Mouse (Mus musculus): ENCODE measurements around the gene Thap4. TPM values are rescaled to one million over a fixed set of nuclear protein-coding genes. Genes with fewer than 3 reads are reported as not detected.

The Thap4 gene
- polyA plus RNA-seq (2016; fragmentation: Nextera tagmentation; extraction: Ambion mirVana) = 53.2 and 57.4 TPM in 2 replicates

- H3K27ac ChIP-seq = peak within 1 kb of the TSS; percentile 89
- H3K27me3 ChIP-seq = no peaks in the 10 kb centered on the region
- H3K4me1 ChIP-seq = peaks cover 6% of the 10 kb centered on the region; the same call in 1 of the 2 replicates
- peaks cover 10% of the 10 kb centered on the region for H3K36me3 ChIP-seq
- peak; percentile 93 for ATAC-seq (ENCODE audit: insufficient number of reproducible peaks, insufficient read depth, low FRiP score, low TSS enrichment)
- peak within 1 kb of the TSS; percentile 97 for H3K4me3 ChIP-seq
- H3K9ac ChIP-seq = peak within 1 kb of the TSS; percentile 91
- H3K4me2 ChIP-seq (replicated peaks) = peak within 1 kb of the TSS; percentile 89
- H3K9me3 ChIP-seq = no peaks in the 10 kb centered on the region
- WGBS = under 1% methylated on average over 96 of the region's 121 CpGs
These were observed at the start of gene Thap4 for GRCm38 (mm10) chr1:93754573-93755290. TSS of gene Thap4 (minus strand) at chr1:93754864.

- Histone ChIP-seq H3K27me3 (no peaks in the 10 kb centered on the region), H3K4me1 (peaks cover 26% of the 10 kb centered on the region), H3K4me2 (replicated peaks) (peak within 1 kb of the TSS; percentile 83), H3K27ac (peak within 1 kb of the TSS; percentile 96), H3K4me3 (peak within 1 kb of the TSS; percentile 68), H3K36me3 (peaks cover 41% of the 10 kb centered on the region), H3K9ac (peak within 1 kb of the TSS; percentile 71), H3K9me3 (no peaks in the 10 kb centered on the region)
- ATAC-seq (ENCODE audit: insufficient number of reproducible peaks, insufficient read depth, low FRiP score, low TSS enrichment) = peak; percentile 91
- WGBS = under 1% methylated on average over 92 of the region's 94 CpGs
These were observed 49.2 kb upstream of the Thap4 start, which contains the start of gene Ing5 for GRCm38 (mm10) chr1:93803556-93804507. TSS of gene Ing5 (plus strand) at chr1:93803965.

- Histone ChIP-seq H3K9me3 (no peaks in the 10 kb centered on the region), H3K4me1 (peaks cover 26% of the 10 kb centered on the region), H3K9ac (no peak overlapping the region), H3K27me3 (no peaks in the 10 kb centered on the region), H3K4me2 (replicated peaks) (peak overlapping the region; percentile 83), H3K4me3 (no peak overlapping the region), H3K36me3 (peaks cover 38% of the 10 kb centered on the region), H3K27ac (0 out of 2 replicates have a peak overlapping the region, but pooled peaks have one; percentile 86)
- no peak for ATAC-seq (ENCODE audit: insufficient number of reproducible peaks, insufficient read depth, low FRiP score, low TSS enrichment)
- WGBS = 85% methylated on average over 5 of the region's 5 CpGs
These were observed 48.1 kb upstream of the Thap4 start for GRCm38 (mm10) chr1:93802771-93803170.

- Histone ChIP-seq H3K9ac (peak within 1 kb of the TSS; percentile 76), H3K27ac (peak within 1 kb of the TSS; percentile 86), H3K27me3 (no peaks in the 10 kb centered on the region), H3K4me1 (peaks cover 26% of the 10 kb centered on the region), H3K4me2 (replicated peaks) (peak within 1 kb of the TSS; percentile 72), H3K4me3 (peak within 1 kb of the TSS; percentile 78), H3K9me3 (no peaks in the 10 kb centered on the region), H3K36me3 (peaks cover 34% of the 10 kb centered on the region)
- under 1% methylated on average over 42 of the region's 42 CpGs for WGBS
- ATAC-seq (ENCODE audit: insufficient number of reproducible peaks, insufficient read depth, low FRiP score, low TSS enrichment) = peak; percentile 32
These were observed 47.1 kb upstream of the Thap4 start, which contains the start of gene Dtymk for GRCm38 (mm10) chr1:93801741-93802238. TSS of gene Dtymk (minus strand) at chr1:93801934.

GRCm38 (mm10) chr1:93800670-93801503 lies 46.2 kb upstream of the Thap4 start:
- peak overlapping the region; percentile 72 for H3K4me2 ChIP-seq (replicated peaks)
- H3K27me3 ChIP-seq = no peaks in the 10 kb centered on the region
- H3K9ac ChIP-seq = peak overlapping the region; percentile 76
- H3K36me3 ChIP-seq = peaks cover 31% of the 10 kb centered on the region
- no peaks in the 10 kb centered on the region for H3K9me3 ChIP-seq
- H3K4me3 ChIP-seq = peak overlapping the region; percentile 78
- no peak for ATAC-seq (ENCODE audit: insufficient number of reproducible peaks, insufficient read depth, low FRiP score, low TSS enrichment)
- peaks cover 26% of the 10 kb centered on the region for H3K4me1 ChIP-seq
- H3K27ac ChIP-seq = peak overlapping the region; percentile 86; the same call in 1 of the 2 replicates
- WGBS = 72% methylated on average over 21 of the region's 21 CpGs

GRCm38 (mm10) chr1:93795886-93796285 lies 41.2 kb upstream of the Thap4 start:
- Histone ChIP-seq H3K27ac (no peak overlapping the region), H3K9me3 (no peaks in the 10 kb centered on the region), H3K9ac (no peak overlapping the region), H3K4me1 (peaks cover 4% of the 10 kb centered on the region; the same call in 1 of the 2 replicates), H3K36me3 (peaks cover 73% of the 10 kb centered on the region), H3K4me3 (no peak overlapping the region), H3K4me2 (replicated peaks) (no peak overlapping the region), H3K27me3 (no peaks in the 10 kb centered on the region)
- ATAC-seq (ENCODE audit: insufficient number of reproducible peaks, insufficient read depth, low FRiP score, low TSS enrichment) = no peak
- 90% methylated on average over 8 of the region's 8 CpGs for WGBS

- Histone ChIP-seq H3K9me3 (no peaks in the 10 kb centered on the region), H3K9ac (no peak overlapping the region), H3K4me2 (replicated peaks) (no peak overlapping the region), H3K27ac (no peak overlapping the region), H3K36me3 (peaks cover 79% of the 10 kb centered on the region), H3K4me1 (no peaks in the 10 kb centered on the region), H3K27me3 (no peaks in the 10 kb centered on the region), H3K4me3 (no peak overlapping the region)
- no peak for ATAC-seq (ENCODE audit: insufficient number of reproducible peaks, insufficient read depth, low FRiP score, low TSS enrichment)
- WGBS = 94% methylated on average over 8 of the region's 8 CpGs
These were observed 39.9 kb upstream of the Thap4 start for GRCm38 (mm10) chr1:93794526-93794925.

GRCm38 (mm10) chr1:93786912-93787311 lies 32.2 kb upstream of the Thap4 start:
- H3K27ac ChIP-seq = no peak overlapping the region
- 89% methylated on average over 2 of the region's 2 CpGs for WGBS
- H3K36me3 ChIP-seq = peaks cover 93% of the 10 kb centered on the region
- H3K9me3 ChIP-seq = no peaks in the 10 kb centered on the region
- no peak for ATAC-seq (ENCODE audit: insufficient number of reproducible peaks, insufficient read depth, low FRiP score, low TSS enrichment)
- no peak overlapping the region for H3K9ac ChIP-seq
- H3K27me3 ChIP-seq = no peaks in the 10 kb centered on the region
- H3K4me1 ChIP-seq = no peaks in the 10 kb centered on the region
- H3K4me2 ChIP-seq (replicated peaks) = no peak overlapping the region
- no peak overlapping the region for H3K4me3 ChIP-seq

GRCm38 (mm10) chr1:93776686-93777085 lies 22.0 kb upstream of the Thap4 start:
- Histone ChIP-seq H3K9me3 (no peaks in the 10 kb centered on the region), H3K4me3 (no peak overlapping the region), H3K4me2 (replicated peaks) (no peak overlapping the region), H3K9ac (no peak overlapping the region), H3K36me3 (peaks cover 69% of the 10 kb centered on the region), H3K27me3 (no peaks in the 10 kb centered on the region), H3K27ac (no peak overlapping the region), H3K4me1 (no peaks in the 10 kb centered on the region)
- ATAC-seq (ENCODE audit: insufficient number of reproducible peaks, insufficient read depth, low FRiP score, low TSS enrichment) = no peak
- WGBS = 77% methylated on average over 5 of the region's 5 CpGs

GRCm38 (mm10) chr1:93769901-93770300 lies 15.2 kb upstream of the Thap4 start:
- Histone ChIP-seq H3K27me3 (no peaks in the 10 kb centered on the region), H3K9ac (no peak overlapping the region), H3K4me2 (replicated peaks) (no peak overlapping the region), H3K4me1 (no peaks in the 10 kb centered on the region), H3K27ac (no peak overlapping the region), H3K36me3 (peaks cover 38% of the 10 kb centered on the region), H3K9me3 (no peaks in the 10 kb centered on the region), H3K4me3 (no peak overlapping the region)
- 95% methylated on average over 3 of the region's 3 CpGs for WGBS
- ATAC-seq (ENCODE audit: insufficient number of reproducible peaks, insufficient read depth, low FRiP score, low TSS enrichment) = no peak

- H3K36me3 ChIP-seq = peaks cover 20% of the 10 kb centered on the region
- H3K4me1 ChIP-seq = no peaks in the 10 kb centered on the region
- ATAC-seq (ENCODE audit: insufficient number of reproducible peaks, insufficient read depth, low FRiP score, low TSS enrichment) = no peak
- no peak overlapping the region for H3K27ac ChIP-seq
- no peak overlapping the region for H3K4me3 ChIP-seq
- H3K4me2 ChIP-seq (replicated peaks) = no peak overlapping the region
- no peak overlapping the region for H3K9ac ChIP-seq
- H3K27me3 ChIP-seq = no peaks in the 10 kb centered on the region
- H3K9me3 ChIP-seq = no peaks in the 10 kb centered on the region
- WGBS = 90% methylated on average over 6 of the region's 6 CpGs
These were observed 12.9 kb upstream of the Thap4 start for GRCm38 (mm10) chr1:93767600-93767999.
